Comparison of ENCODE assay signal across 24 mouse cellular contexts in genomic region chr1:72592350-72592749, GRCm38 (mm10). TPM values are rescaled to one million over a fixed set of nuclear protein-coding genes. Genes with fewer than 3 reads are reported as not detected.
A peak's percentile ranks its signal among the peaks of the same experiment; 100 is the strongest.
DNase-seq lines count a peak whose midpoint lies in the region; ATAC-seq and TF ChIP-seq lines count a peak whose summit lies in the region.
"Had no signal": no experiment of that assay in that cellular context is flagged by ENCODE, and none has a peak within 500 bp of the region (broad histone marks: within the 10 kb centered on the region; RNA-seq: fewer than 3 reads in every experiment).

No protein-coding gene starts in this region.

- H3K9me3 ChIP-seq in kidney, embryonic 14.5 days (ENCODE audit: control insufficient read depth, low read length) = no peaks in the 10 kb centered on the region
- H3K9me3 ChIP-seq in kidney, embryonic 16.5 days (ENCODE audit: low read length) = no peaks in the 10 kb centered on the region
- H3K9me3 ChIP-seq: embryonic facial prominence, embryonic 13.5 days; forebrain, embryonic 12.5 days; G1E; hindbrain, embryonic 10.5 days; intestine, embryonic 15.5 days had no signal

- TF ChIP-seq CTCF in heart, adult 2 months (IDR thresholded peaks at IDR 0.05) = no peak

- intact Hi-C loops in heart, adult 2 months (cut with DNase I) = no loop called here
- intact Hi-C loops in heart, postnatal 10 days (cut with DNase I) = loop anchor here (10.0 kb wide), 1 partner anchor 1392 kb away; no protein-coding TSS in a partner anchor

- peak; percentile 34 to 70 for DNase-seq in adrenal gland, adult (ENCODE audit: inconsistent age in 2 of 2, low spot score in 1 of 2)
- DNase-seq in adrenal gland, adult 18-20 months (ENCODE audit: low spot score in 2 of 2) = no peak
- DNase-seq in heart, adult 2 months = no peak
- no peak for DNase-seq in heart, postnatal 10 days
- DNase-seq in cerebellum, adult 18-20 months = no peak
- DNase-seq: B cell, adult 2 months; cerebellum, adult 11 months; cerebellum, adult 9-11 months; cerebellum, postnatal 36 days; gastrocnemius, postnatal 25 days; kidney, adult 18-20 months had no signal

- no peak overlapping the region for H3K9ac ChIP-seq in heart, adult 2 months (ENCODE audit: low read depth, low read length)
- H3K9ac ChIP-seq in kidney, embryonic 14.5 days (ENCODE audit: low read depth, low read length) = no peak overlapping the region
- no peak overlapping the region for H3K9ac ChIP-seq in kidney, embryonic 16.5 days (replicated peaks; ENCODE audit: low read length)
- H3K9ac ChIP-seq: embryonic facial prominence, embryonic 13.5 days; forebrain, embryonic 12.5 days; hindbrain, embryonic 14.5 days; intestine, embryonic 15.5 days had no signal

- WGBS in heart, adult 2 months = 92% methylated on average over 3 of the region's 3 CpGs
- WGBS in kidney, embryonic 14.5 days = 90% methylated on average over 3 of the region's 3 CpGs
- WGBS in kidney, embryonic 16.5 days = 82% methylated on average over 3 of the region's 3 CpGs

- no peak overlapping the region for H3K4me2 ChIP-seq in kidney, embryonic 14.5 days (replicated peaks; ENCODE audit: low read depth, low read length)
- H3K4me2 ChIP-seq in kidney, embryonic 16.5 days (replicated peaks; ENCODE audit: low read depth, low read length) = no peak overlapping the region
- H3K4me2 ChIP-seq: embryonic facial prominence, embryonic 13.5 days; forebrain, embryonic 12.5 days; heart, embryonic 11.5 days; hindbrain, embryonic 14.5 days; intestine, embryonic 15.5 days had no signal

- TF ChIP-seq EP300 in heart, adult 2 months (IDR thresholded peaks at IDR 0.05; ENCODE audit: insufficient read depth, low read depth, low read length) = no peak

- H3K4me1 ChIP-seq in heart, adult 2 months (ENCODE audit: control insufficient read depth, insufficient read depth, low read length) = peaks cover 11% of the 10 kb centered on the region
- H3K4me1 ChIP-seq in kidney, embryonic 14.5 days (ENCODE audit: control insufficient read depth, insufficient read depth, low read length) = no peaks in the 10 kb centered on the region
- no peaks in the 10 kb centered on the region for H3K4me1 ChIP-seq in kidney, embryonic 16.5 days (ENCODE audit: insufficient read depth, low read length)
- H3K4me1 ChIP-seq: embryonic facial prominence, embryonic 13.5 days; forebrain, embryonic 12.5 days; hindbrain, embryonic 10.5 days; intestine, embryonic 15.5 days had no signal

- H3K79me2 ChIP-seq in heart, adult 2 months (replicated peaks; ENCODE audit: control insufficient read depth, insufficient read depth, low read length) = no peaks in the 10 kb centered on the region

- no peak for TF ChIP-seq POLR2A in heart, adult 2 months (IDR thresholded peaks at IDR 0.05; ENCODE audit: insufficient read depth, low read depth, low read length)

- peaks cover 5% of the 10 kb centered on the region; the same call in 1 of the 2 replicates for H3K36me3 ChIP-seq in heart, adult 2 months (ENCODE audit: control insufficient read depth, insufficient read depth, low read length)
- H3K36me3 ChIP-seq in kidney, embryonic 14.5 days (ENCODE audit: control insufficient read depth, insufficient read depth, low read length) = peaks cover 58% of the 10 kb centered on the region
- H3K36me3 ChIP-seq in kidney, embryonic 16.5 days (ENCODE audit: insufficient read depth, low read length) = peaks cover 60% of the 10 kb centered on the region

- H3K4me3 ChIP-seq in heart, adult 2 months = no peak overlapping the region
- no peak overlapping the region for H3K4me3 ChIP-seq in kidney, embryonic 14.5 days (ENCODE audit: low read length)
- H3K4me3 ChIP-seq in kidney, embryonic 16.5 days (ENCODE audit: low read length) = no peak overlapping the region
- H3K4me3 ChIP-seq: embryonic facial prominence, embryonic 13.5 days; forebrain, embryonic 12.5 days; hindbrain, embryonic 10.5 days; intestine, embryonic 15.5 days had no signal

- H3K27ac ChIP-seq in heart, adult 2 months = peak overlapping the region; percentile 51
- H3K27ac ChIP-seq in kidney, embryonic 14.5 days (ENCODE audit: low read depth, low read length) = no peak overlapping the region
- no peak overlapping the region for H3K27ac ChIP-seq in kidney, embryonic 16.5 days (ENCODE audit: low read length)
- H3K27ac ChIP-seq: embryonic facial prominence, embryonic 13.5 days; hindbrain, embryonic 10.5 days; hindbrain, embryonic 14.5 days; intestine, embryonic 15.5 days had no signal

- H3K27me3 ChIP-seq in heart, adult 2 months (ENCODE audit: control insufficient read depth, insufficient read depth, low read length) = no peaks in the 10 kb centered on the region
- no peaks in the 10 kb centered on the region for H3K27me3 ChIP-seq in kidney, embryonic 14.5 days (ENCODE audit: control insufficient read depth, insufficient read depth, low read length)
- no peaks in the 10 kb centered on the region for H3K27me3 ChIP-seq in kidney, embryonic 16.5 days (ENCODE audit: insufficient read depth, low read length)
- H3K27me3 ChIP-seq: embryonic facial prominence, embryonic 13.5 days; forebrain, embryonic 12.5 days; intestine, embryonic 15.5 days had no signal

- ATAC-seq in kidney, embryonic 14.5 days (ENCODE audit: low FRiP score, low TSS enrichment) = 0 out of 2 replicates have a peak, but pooled peaks have one; percentile 24
- ATAC-seq in kidney, embryonic 16.5 days (ENCODE audit: low FRiP score, low TSS enrichment) = no peak
- ATAC-seq: CD4-positive, CD25-positive, alpha-beta regulatory T cell, adult 4 months; forebrain, embryonic 16.5 days; intestine, embryonic 15.5 days had no signal

RNA-seq across cellular contexts. Expression of gene Smarcal1, which starts 9.3 kb away (rescaled TPM):
- total RNA-seq in adrenal gland, adult 18-20 months (2021) = 10 to 100 TPM; 33.7 to 42.6 TPM
- total RNA-seq in heart, adult 2 months (2021) = 10 to 100 TPM; 23.5 to 28.2 TPM
- 24.6 and 28.7 TPM in 2 replicates for polyA plus RNA-seq in heart, adult 2 months (2012; rRNA removed)
- 10 to 100 TPM; 29.5 to 37.5 TPM for total RNA-seq in heart, postnatal 10 days (2021)
- polyA plus RNA-seq in kidney, embryonic 14.5 days (2014; fragmentation: Nextera tagmentation; extraction: Ambion mirVana) = 16.0 and 24.4 TPM in 2 replicates
- 26.2 and 27.5 TPM in 2 replicates for polyA plus RNA-seq in kidney, embryonic 16.5 days (2015; fragmentation: Nextera tagmentation; extraction: Ambion mirVana)

RNA-seq across cellular contexts. Expression of gene March4, which starts 55.6 kb away (rescaled TPM):
- under 1 TPM; 0.38 to 0.50 TPM for total RNA-seq in adrenal gland, adult 18-20 months (2021)
- not detected for total RNA-seq in heart, adult 2 months (2021)
- 0.12 TPM in 1 of 2 replicates, not detected in the other for polyA plus RNA-seq in heart, adult 2 months (2012; rRNA removed)
- total RNA-seq in heart, postnatal 10 days (2021) = not detected
- polyA plus RNA-seq in kidney, embryonic 14.5 days (2014; fragmentation: Nextera tagmentation; extraction: Ambion mirVana) = not detected in 2 replicates
- polyA plus RNA-seq in kidney, embryonic 16.5 days (2015; fragmentation: Nextera tagmentation; extraction: Ambion mirVana) = 0.04 and 0.10 TPM in 2 replicates
- total RNA-seq: granulocyte monocyte progenitor cell, adult 5-6 weeks had no signal
- polyA plus RNA-seq: CD4-positive, CD25-positive, alpha-beta regulatory T cell, adult 4 months; G1E; heart, embryonic 11.5 days; heart, embryonic 16.5 days had no signal

Comparison
In these comparisons a context has a peak if more than half of its experiments do, and no peak if none do; other contexts are left out.
1. DNase-seq: peak in adrenal gland, adult (2 of 2); none in adrenal gland, adult 18-20 months (0 of 2), heart, adult 2 months (0 of 2), heart, postnatal 10 days (0 of 2) and cerebellum, adult 18-20 months (0 of 2).